Mouse (Mus musculus): ENCODE results near the gene Smok3a.

DNA sequence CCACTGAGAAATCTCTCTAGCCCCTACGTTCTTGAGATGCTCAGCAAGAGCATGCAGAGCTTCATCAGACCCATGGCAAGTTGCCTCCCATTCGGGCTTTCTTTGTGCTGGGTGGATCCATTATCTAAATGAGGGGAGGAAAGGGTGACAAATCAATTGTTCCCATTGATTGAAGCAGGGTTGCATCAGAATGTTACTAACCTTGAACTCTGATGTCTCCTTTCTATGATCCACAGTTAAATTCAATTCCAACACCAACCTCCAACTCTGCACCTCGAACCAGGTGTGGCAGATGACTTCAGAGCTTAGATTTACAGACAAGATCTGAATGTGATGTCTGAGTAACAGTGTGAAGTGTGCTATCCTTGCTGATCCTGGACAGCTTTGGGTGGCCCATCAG, 46.3 kb upstream of the Smok3a start:
- no peak for TF ChIP-seq CTCF (IDR thresholded peaks at IDR 0.05; ENCODE audit: low read depth)
- no peak for TF ChIP-seq EP300 (IDR thresholded peaks at IDR 0.05; ENCODE audit: low read depth)
